Mouse (Mus musculus) hindbrain, embryonic 16.5 days (tissue): ENCODE data around the gene Tdrd9. TPM values are rescaled to one million over a fixed set of nuclear protein-coding genes. Genes with fewer than 3 reads are reported as not detected.
"Not testable (repeated sequence)": the region's sequence is repeated elsewhere in the genome, so short reads cannot be mapped to it uniquely, and the experiment has no call there.

Source experiments
- ATAC-seq: fragments of 200-750 bp; cut with Nextera tagmentation; 2 replicates; pipeline ENCODE4 v1.8.0; 2017; ENCODE audit warnings: moderate TSS enrichment, moderate library complexity
- H3K27ac ChIP-seq: fragments of 300-500 bp; sonication (generic); 2 replicates; pipeline ENCODE4 v1.5.1; 2014; ENCODE audit warnings: low read depth, mild to moderate bottlenecking, control low read depth, low read length, moderate library complexity
- H3K27me3 ChIP-seq: fragments of 300-500 bp; sonication (generic); replicated peaks from 2 replicates; pipeline ENCODE4 v1.6.1; 2014; ENCODE audit warnings: low read length; ENCODE audit not compliant: control insufficient read depth, insufficient read depth
- H3K36me3 ChIP-seq: fragments of 300-500 bp; sonication (generic); 2 replicates; pipeline ENCODE4 v1.6.1; 2014; ENCODE audit warnings: mild to moderate bottlenecking, low read length, moderate library complexity, mixed read lengths; ENCODE audit not compliant: control insufficient read depth, insufficient read depth
- H3K4me1 ChIP-seq: fragments of 300-500 bp; sonication (generic); 2 replicates; pipeline ENCODE4 v1.6.1; 2014; ENCODE audit warnings: low read depth, low read length; ENCODE audit not compliant: control insufficient read depth, insufficient read depth
- H3K4me2 ChIP-seq: fragments of 300-500 bp; sonication (generic); 2 replicates; pipeline ENCODE4 v1.6.1; 2014; ENCODE audit warnings: mild to moderate bottlenecking, low read length, control low read depth, moderate library complexity
- H3K4me3 ChIP-seq: fragments of 300-500 bp; sonication (generic); 2 replicates; pipeline ENCODE4 v1.5.1; 2014; ENCODE audit warnings: mild to moderate bottlenecking, low read length, control low read depth, moderate library complexity
- H3K9ac ChIP-seq: fragments of 300-500 bp; sonication (generic); 2 replicates; pipeline ENCODE4 v1.6.1; 2014; ENCODE audit warnings: low read depth, mild to moderate bottlenecking, control low read depth, low read length, moderate library complexity
- H3K9me3 ChIP-seq: fragments of 300-500 bp; sonication (generic); 2 replicates; pipeline ENCODE4 v1.6.1; 2014; ENCODE audit warnings: mild to moderate bottlenecking, low read length, moderate library complexity; ENCODE audit not compliant: control insufficient read depth
- WGBS: fragments of 180-500 bp; shearing (Covaris S2); extraction: QIAGEN DNeasy Blood & Tissue Kit; methylation state at CpG from one replicate; pipeline ENCODE4 v1.1.7; 2014; 5-methylcytosine and 5-hydroxymethylcytosine counted together
- polyA plus RNA-seq: library from polyadenylated mRNA; unstranded; fragments of >200 nt; fragmentation: Nextera tagmentation; extraction: Ambion mirVana; gene quantifications from 2 replicates; pipeline ENCODE4 v1.2.1, GENCODE M21; 2015

Tdrd9 gene
- polyA plus RNA-seq, 1 experiment from 2014 or later, result 0.24 TPM

- H3K27ac ChIP-seq, result no peak overlapping the region
- H3K4me3 ChIP-seq, result no peak overlapping the region
- no peak overlapping the region for H3K4me2 ChIP-seq
- 81% methylated on average over 1 of the region's 1 CpGs for WGBS
- no peaks in the 10 kb centered on the region for H3K9me3 ChIP-seq
- H3K36me3 ChIP-seq, result no peaks in the 10 kb centered on the region
- peaks cover 8% of the 10 kb centered on the region for H3K4me1 ChIP-seq
- H3K9ac ChIP-seq, result no peak overlapping the region
- ATAC-seq, result no peak
- no peaks in the 10 kb centered on the region for H3K27me3 ChIP-seq
These were observed 32.7 kb upstream of the Tdrd9 start for GRCm38 (mm10) chr12:111938623-111939177.

- H3K4me2 ChIP-seq, result no peak overlapping the region
- H3K9me3 ChIP-seq, result no peaks in the 10 kb centered on the region
- no peaks in the 10 kb centered on the region for H3K27me3 ChIP-seq
- no peak for ATAC-seq
- 68% methylated on average over 10 of the region's 10 CpGs for WGBS
- H3K27ac ChIP-seq, result no peak overlapping the region
- H3K4me3 ChIP-seq, result no peak overlapping the region
- no peaks in the 10 kb centered on the region for H3K36me3 ChIP-seq
- no peaks in the 10 kb centered on the region for H3K4me1 ChIP-seq
- H3K9ac ChIP-seq, result no peak overlapping the region
These were observed 27.8 kb upstream of the Tdrd9 start for GRCm38 (mm10) chr12:111943421-111944064.

GRCm38 (mm10) chr12:111944065-111944987, 27.0 kb upstream of the Tdrd9 start:
- not testable (repeated sequence) for H3K9me3 ChIP-seq, H3K27ac ChIP-seq, H3K4me2 ChIP-seq, H3K4me1 ChIP-seq, H3K27me3 ChIP-seq, H3K9ac ChIP-seq, ATAC-seq, H3K4me3 ChIP-seq, H3K36me3 ChIP-seq
- WGBS, result 74% methylated on average over 14 of the region's 20 CpGs

- Histone ChIP-seq H3K36me3 (no peaks in the 10 kb centered on the region), H3K9me3 (no peaks in the 10 kb centered on the region), H3K4me3 (no peak overlapping the region), H3K27me3 (no peaks in the 10 kb centered on the region), H3K4me2 (no peak overlapping the region), H3K27ac (no peak overlapping the region), H3K4me1 (no peaks in the 10 kb centered on the region), H3K9ac (no peak overlapping the region)
- ATAC-seq, result no peak; the same call in 1 of the 2 replicates
- 55% methylated on average over 8 of the region's 8 CpGs for WGBS
These were observed 26.2 kb upstream of the Tdrd9 start for GRCm38 (mm10) chr12:111945115-111945514.

- H3K4me3 ChIP-seq, H3K9me3 ChIP-seq, H3K4me1 ChIP-seq, H3K27ac ChIP-seq, H3K4me2 ChIP-seq, H3K9ac ChIP-seq, H3K27me3 ChIP-seq, H3K36me3 ChIP-seq: not testable (repeated sequence)
- peak; percentile 38; the same call in 1 of the 2 replicates for ATAC-seq
- 64% methylated on average over 8 of the region's 15 CpGs for WGBS
These were observed 25.3 kb upstream of the Tdrd9 start for GRCm38 (mm10) chr12:111945765-111946655.

GRCm38 (mm10) chr12:111946716-111947115, 24.6 kb upstream of the Tdrd9 start:
- no peaks in the 10 kb centered on the region for H3K36me3 ChIP-seq
- ATAC-seq, result no peak
- H3K27me3 ChIP-seq, result no peaks in the 10 kb centered on the region
- WGBS, result 64% methylated on average over 2 of the region's 2 CpGs
- no peak overlapping the region for H3K4me2 ChIP-seq
- H3K9ac ChIP-seq, result no peak overlapping the region
- no peak overlapping the region for H3K27ac ChIP-seq
- H3K4me1 ChIP-seq, result no peaks in the 10 kb centered on the region
- H3K4me3 ChIP-seq, result no peak overlapping the region
- no peaks in the 10 kb centered on the region for H3K9me3 ChIP-seq

- Histone ChIP-seq H3K4me3 (no peak overlapping the region), H3K36me3 (no peaks in the 10 kb centered on the region), H3K4me2 (no peak overlapping the region), H3K27ac (no peak overlapping the region), H3K9ac (no peak overlapping the region), H3K9me3 (no peaks in the 10 kb centered on the region), H3K27me3 (no peaks in the 10 kb centered on the region), H3K4me1 (no peaks in the 10 kb centered on the region)
- no peak for ATAC-seq
- 83% methylated on average over 5 of the region's 5 CpGs for WGBS
These were observed 20.9 kb upstream of the Tdrd9 start for GRCm38 (mm10) chr12:111950486-111950885.

GRCm38 (mm10) chr12:111951701-111952100, 19.7 kb upstream of the Tdrd9 start:
- Histone ChIP-seq H3K9me3 (no peaks in the 10 kb centered on the region), H3K9ac (no peak overlapping the region), H3K4me1 (no peaks in the 10 kb centered on the region), H3K4me3 (no peak overlapping the region), H3K27me3 (no peaks in the 10 kb centered on the region), H3K27ac (no peak overlapping the region), H3K36me3 (no peaks in the 10 kb centered on the region), H3K4me2 (no peak overlapping the region)
- 42% methylated on average over 5 of the region's 5 CpGs for WGBS
- ATAC-seq, result no peak
